Mouse (Mus musculus) embryonic facial prominence, embryonic 15.5 days (tissue): Measurements from ENCODE around the gene Tbc1d5. TPM values are rescaled to one million over a fixed set of nuclear protein-coding genes. Genes with fewer than 3 reads are reported as not detected.

Experiments used
- ATAC-seq: fragments of 200-750 bp; cut with Nextera tagmentation; 2 replicates; pipeline ENCODE4 v1.8.0; 2017; ENCODE audit warnings: low read depth, moderate TSS enrichment; ENCODE audit not compliant: insufficient number of reproducible peaks, low FRiP score, low TSS enrichment
- H3K27ac ChIP-seq: fragments of 300-500 bp; sonication (generic); replicated peaks from 2 replicates; pipeline ENCODE4 v1.5.1; 2015; ENCODE audit warnings: mild to moderate bottlenecking, inconsistent platforms
- H3K27me3 ChIP-seq: fragments of 300-500 bp; sonication (generic); 2 replicates; pipeline ENCODE4 v1.6.1; 2015; ENCODE audit warnings: inconsistent platforms
- H3K36me3 ChIP-seq: fragments of 300-500 bp; sonication (generic); 2 replicates; pipeline ENCODE4 v1.6.1; 2015; ENCODE audit warnings: mild to moderate bottlenecking, inconsistent platforms
- H3K4me1 ChIP-seq: fragments of 300-500 bp; sonication (generic); 2 replicates; pipeline ENCODE4 v1.6.1; 2015; ENCODE audit warnings: inconsistent platforms
- H3K4me2 ChIP-seq: fragments of 300-500 bp; sonication (generic); replicated peaks from 2 replicates; pipeline ENCODE4 v1.6.1; 2015; ENCODE audit warnings: mild to moderate bottlenecking, inconsistent platforms
- H3K4me3 ChIP-seq: fragments of 300-500 bp; sonication (generic); replicated peaks from 2 replicates; pipeline ENCODE4 v1.5.1; 2015; ENCODE audit warnings: mild to moderate bottlenecking, inconsistent platforms
- H3K9ac ChIP-seq: fragments of 300-500 bp; sonication (generic); 2 replicates; pipeline ENCODE4 v1.6.1; 2015; ENCODE audit warnings: inconsistent platforms
- H3K9me3 ChIP-seq: fragments of 300-500 bp; sonication (generic); replicated peaks from 2 replicates; pipeline ENCODE4 v1.6.1; 2016; ENCODE audit warnings: inconsistent platforms
- WGBS: fragments of 180-500 bp; shearing (Covaris S2); methylation state at CpG from one replicate; pipeline ENCODE4 v1.1.7; 2015; 5-methylcytosine and 5-hydroxymethylcytosine counted together
- polyA plus RNA-seq: library from polyadenylated mRNA; unstranded; fragments of >200 nt; fragmentation: Nextera tagmentation; extraction: Ambion mirVana; gene quantifications from 2 replicates; pipeline ENCODE4 v1.2.1, GENCODE M21; 2015

Gene Tbc1d5
- polyA plus RNA-seq, 1 experiment from 2014 or later: 11.7 TPM

GRCm38 (mm10) chr17:50791671-50792070 lies 387.5 kb downstream of the Tbc1d5 start:
- no peak overlapping the region for H3K9ac ChIP-seq
- no peak overlapping the region for H3K4me2 ChIP-seq
- H3K9me3 ChIP-seq: no peaks in the 10 kb centered on the region
- H3K4me1 ChIP-seq: no peaks in the 10 kb centered on the region
- 91% methylated on average over 2 of the region's 2 CpGs for WGBS
- H3K36me3 ChIP-seq: no peaks in the 10 kb centered on the region
- no peak overlapping the region for H3K27ac ChIP-seq
- no peaks in the 10 kb centered on the region for H3K27me3 ChIP-seq
- ATAC-seq: no peak
- H3K4me3 ChIP-seq: no peak overlapping the region

GRCm38 (mm10) chr17:50788835-50789234 lies 390.3 kb downstream of the Tbc1d5 start:
- WGBS: 89% methylated on average over 4 of the region's 4 CpGs
- no peak overlapping the region for H3K4me2 ChIP-seq
- H3K36me3 ChIP-seq: no peaks in the 10 kb centered on the region
- no peak for ATAC-seq
- H3K9me3 ChIP-seq: no peaks in the 10 kb centered on the region
- no peaks in the 10 kb centered on the region for H3K4me1 ChIP-seq
- no peak overlapping the region for H3K4me3 ChIP-seq
- H3K27ac ChIP-seq: no peak overlapping the region
- no peak overlapping the region for H3K9ac ChIP-seq
- no peaks in the 10 kb centered on the region for H3K27me3 ChIP-seq

DNA sequence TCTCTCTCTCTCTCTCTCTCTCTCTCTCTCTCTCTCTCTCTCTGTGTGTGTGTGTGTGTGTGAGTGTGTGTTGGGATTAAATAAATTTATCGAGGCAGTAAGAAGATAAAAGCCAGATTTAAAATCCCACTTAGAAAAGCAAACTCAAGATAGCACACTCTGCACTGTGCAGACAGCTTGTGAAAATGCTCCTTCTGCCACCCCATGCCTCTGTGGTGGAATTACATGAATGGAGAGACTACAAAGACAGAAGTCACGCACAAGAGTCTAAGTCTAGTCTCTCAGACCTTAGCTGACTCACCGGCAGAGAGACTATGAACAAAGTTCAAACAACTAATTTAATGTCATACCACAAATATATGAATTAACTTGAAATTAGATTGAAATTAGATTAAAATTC lies 403.9 kb downstream of the Tbc1d5 start:
- Histone ChIP-seq H3K4me2 (no peak overlapping the region), H3K4me3 (no peak overlapping the region), H3K27ac (no peak overlapping the region), H3K4me1 (no peaks in the 10 kb centered on the region), H3K9ac (no peak overlapping the region), H3K36me3 (no peaks in the 10 kb centered on the region), H3K9me3 (no peaks in the 10 kb centered on the region), H3K27me3 (no peaks in the 10 kb centered on the region)
- ATAC-seq: no peak
- WGBS: 50% methylated on average over 3 of the region's 3 CpGs

DNA sequence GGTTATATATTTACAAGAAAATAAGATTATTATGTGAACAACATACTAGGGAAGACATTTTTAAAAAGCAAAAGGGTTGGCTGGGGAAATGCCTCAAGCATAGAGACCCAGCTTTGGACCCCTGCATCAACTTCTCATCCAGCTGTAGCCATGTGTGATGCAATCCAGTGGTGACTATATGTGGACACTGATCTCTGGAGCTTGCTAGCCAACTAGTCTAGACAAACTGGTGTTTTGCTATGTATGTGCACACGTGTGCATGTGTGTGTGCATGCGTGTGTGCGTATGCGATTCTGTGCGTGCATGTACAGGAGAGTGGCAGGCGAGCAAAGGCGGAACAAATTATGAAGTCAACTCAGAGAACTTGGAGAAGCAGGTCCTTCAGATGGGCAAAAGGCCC lies 414.8 kb downstream of the Tbc1d5 start:
- Histone ChIP-seq H3K9me3 (no peaks in the 10 kb centered on the region), H3K4me1 (no peaks in the 10 kb centered on the region), H3K27me3 (no peaks in the 10 kb centered on the region), H3K36me3 (no peaks in the 10 kb centered on the region), H3K4me3 (no peak overlapping the region), H3K27ac (no peak overlapping the region), H3K9ac (no peak overlapping the region), H3K4me2 (no peak overlapping the region)
- ATAC-seq: no peak
- 95% methylated on average over 7 of the region's 7 CpGs for WGBS

GRCm38 (mm10) chr17:50763407-50763806 lies 415.7 kb downstream of the Tbc1d5 start:
- Histone ChIP-seq H3K4me3 (no peak overlapping the region), H3K9ac (no peak overlapping the region), H3K27me3 (no peaks in the 10 kb centered on the region), H3K27ac (no peak overlapping the region), H3K4me1 (no peaks in the 10 kb centered on the region), H3K9me3 (no peaks in the 10 kb centered on the region), H3K36me3 (no peaks in the 10 kb centered on the region), H3K4me2 (no peak overlapping the region)
- no peak for ATAC-seq
- WGBS: 84% methylated on average over 5 of the region's 5 CpGs

- H3K36me3 ChIP-seq: no peaks in the 10 kb centered on the region
- no peak overlapping the region for H3K4me3 ChIP-seq
- H3K27ac ChIP-seq: no peak overlapping the region
- H3K27me3 ChIP-seq: no peaks in the 10 kb centered on the region
- no peaks in the 10 kb centered on the region for H3K9me3 ChIP-seq
- WGBS: 81% methylated on average over 5 of the region's 5 CpGs
- no peak overlapping the region for H3K9ac ChIP-seq
- no peak for ATAC-seq
- H3K4me1 ChIP-seq: no peaks in the 10 kb centered on the region
- H3K4me2 ChIP-seq: no peak overlapping the region
Observed at GRCm38 (mm10) chr17:50762231-50762630, 416.9 kb downstream of the Tbc1d5 start.

DNA sequence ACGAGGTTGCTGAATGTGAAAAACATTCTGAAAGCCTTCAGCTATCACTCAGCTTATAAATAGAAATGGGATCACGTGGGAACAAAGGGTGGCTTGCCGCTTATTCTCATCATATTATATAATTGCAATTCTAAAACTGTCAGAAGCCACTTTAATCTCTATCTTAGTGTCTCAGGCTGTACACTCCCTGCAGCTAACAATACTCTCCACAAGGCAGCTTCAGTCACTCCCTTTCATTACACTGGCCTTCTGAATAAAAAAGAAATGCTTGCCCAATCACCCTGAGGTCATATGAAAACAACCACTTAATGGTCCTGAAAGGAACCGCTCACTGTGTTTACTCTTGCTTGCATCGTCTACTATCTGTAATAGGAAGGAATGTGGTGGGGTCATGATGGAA lies 418.1 kb downstream of the Tbc1d5 start:
- 51% methylated on average over 5 of the region's 5 CpGs for WGBS
- Histone ChIP-seq H3K36me3 (no peaks in the 10 kb centered on the region), H3K9ac (no peak overlapping the region), H3K4me3 (no peak overlapping the region), H3K9me3 (no peaks in the 10 kb centered on the region), H3K27me3 (no peaks in the 10 kb centered on the region), H3K27ac (no peak overlapping the region), H3K4me1 (no peaks in the 10 kb centered on the region), H3K4me2 (no peak overlapping the region)
- no peak for ATAC-seq

DNA sequence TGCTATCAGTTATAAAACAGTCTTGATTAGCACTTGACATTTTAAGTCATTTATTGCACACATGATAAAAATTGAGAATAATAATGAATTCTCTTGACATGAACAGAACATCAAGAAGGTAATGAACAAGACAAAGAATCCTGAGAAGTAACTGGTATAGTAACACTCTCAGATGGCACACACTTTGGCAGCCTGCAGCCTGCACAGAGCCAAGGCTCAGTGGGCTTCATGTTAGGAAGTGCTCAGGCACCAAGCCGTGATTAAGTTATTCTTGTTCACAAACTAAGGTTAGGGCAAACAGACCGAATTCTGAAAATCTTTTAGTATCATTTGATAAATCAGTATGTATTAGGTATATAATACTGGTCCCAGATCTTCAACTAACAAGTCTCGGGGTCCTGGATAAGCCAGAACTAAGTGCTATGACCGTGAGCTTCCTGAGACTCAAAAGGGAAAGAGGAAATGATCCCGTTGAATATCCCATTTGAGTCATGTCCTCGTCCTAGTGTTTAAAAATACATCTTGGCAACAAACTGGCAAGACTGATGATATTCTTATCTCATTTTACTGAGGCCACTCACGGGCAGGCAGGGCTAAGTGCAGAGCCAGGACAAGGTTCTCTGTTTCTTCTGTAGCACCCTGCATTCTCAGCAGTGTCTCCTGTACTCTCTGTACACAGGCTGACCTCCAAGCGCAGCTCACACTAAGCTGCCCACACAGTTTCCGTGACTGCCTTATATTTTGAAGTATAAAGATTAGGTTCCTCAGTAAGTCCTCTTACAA lies 425.6 kb downstream of the Tbc1d5 start:
- WGBS: 78% methylated on average over 9 of the region's 9 CpGs
- no peaks in the 10 kb centered on the region for H3K27me3 ChIP-seq
- H3K9ac ChIP-seq: no peak overlapping the region
- H3K27ac ChIP-seq: no peak overlapping the region
- H3K9me3 ChIP-seq: no peaks in the 10 kb centered on the region
- no peaks in the 10 kb centered on the region for H3K36me3 ChIP-seq
- H3K4me2 ChIP-seq: no peak overlapping the region
- ATAC-seq: no peak
- H3K4me3 ChIP-seq: no peak overlapping the region
- H3K4me1 ChIP-seq: no peaks in the 10 kb centered on the region

- Histone ChIP-seq H3K9me3 (no peaks in the 10 kb centered on the region), H3K9ac (no peak overlapping the region), H3K4me3 (no peak overlapping the region), H3K27ac (no peak overlapping the region), H3K27me3 (no peaks in the 10 kb centered on the region), H3K4me1 (no peaks in the 10 kb centered on the region), H3K4me2 (no peak overlapping the region), H3K36me3 (no peaks in the 10 kb centered on the region)
- 91% methylated on average over 3 of the region's 3 CpGs for WGBS
- ATAC-seq: no peak
Observed at GRCm38 (mm10) chr17:50752753-50753152, 426.4 kb downstream of the Tbc1d5 start.

- H3K4me2 ChIP-seq: no peak overlapping the region
- 83% methylated on average over 3 of the region's 3 CpGs for WGBS
- no peak overlapping the region for H3K9ac ChIP-seq
- no peaks in the 10 kb centered on the region for H3K9me3 ChIP-seq
- ATAC-seq: no peak
- no peak overlapping the region for H3K4me3 ChIP-seq
- H3K36me3 ChIP-seq: no peaks in the 10 kb centered on the region
- H3K27me3 ChIP-seq: no peaks in the 10 kb centered on the region
- no peaks in the 10 kb centered on the region for H3K4me1 ChIP-seq
- no peak overlapping the region for H3K27ac ChIP-seq
Observed at GRCm38 (mm10) chr17:50751911-50752310, 427.2 kb downstream of the Tbc1d5 start.

GRCm38 (mm10) chr17:50750874-50751273 lies 428.3 kb downstream of the Tbc1d5 start:
- Histone ChIP-seq H3K27me3 (no peaks in the 10 kb centered on the region), H3K9me3 (no peaks in the 10 kb centered on the region), H3K4me2 (no peak overlapping the region), H3K36me3 (no peaks in the 10 kb centered on the region), H3K4me1 (no peaks in the 10 kb centered on the region), H3K27ac (no peak overlapping the region), H3K4me3 (no peak overlapping the region), H3K9ac (no peak overlapping the region)
- ATAC-seq: no peak
- 33% methylated on average over 2 of the region's 2 CpGs for WGBS

- Histone ChIP-seq H3K4me2 (no peak overlapping the region), H3K9me3 (no peaks in the 10 kb centered on the region), H3K36me3 (no peaks in the 10 kb centered on the region), H3K4me3 (no peak overlapping the region), H3K9ac (no peak overlapping the region), H3K27ac (no peak overlapping the region), H3K27me3 (no peaks in the 10 kb centered on the region), H3K4me1 (peaks cover 2% of the 10 kb centered on the region; the same call in 1 of the 2 replicates)
- ATAC-seq: no peak
- WGBS: 80% methylated on average over 6 of the region's 6 CpGs
Observed at GRCm38 (mm10) chr17:50741386-50741785, 437.8 kb downstream of the Tbc1d5 start.
